Mouse (Mus musculus) midbrain, embryonic 12.5 days (tissue): Measurements from ENCODE around the gene Hoxb1. TPM values are rescaled to one million over a fixed set of nuclear protein-coding genes. Genes with fewer than 3 reads are reported as not detected.

ENCODE experiments used
- ATAC-seq: fragments of 200-750 bp; cut with Nextera tagmentation; 2 replicates; pipeline ENCODE4 v1.8.0; 2017; ENCODE audit warnings: low read depth, moderate TSS enrichment, moderate library complexity; ENCODE audit not compliant: low FRiP score
- H3K27ac ChIP-seq: fragments of 300-500 bp; sonication (generic); replicated peaks from 2 replicates; pipeline ENCODE4 v1.5.1; 2016; ENCODE audit warnings: mild to moderate bottlenecking
- H3K27me3 ChIP-seq: fragments of 300-500 bp; sonication (generic); 2 replicates; pipeline ENCODE4 v1.6.1; 2016; ENCODE audit warnings: mild to moderate bottlenecking
- H3K36me3 ChIP-seq: fragments of 300-500 bp; sonication (generic); 2 replicates; pipeline ENCODE4 v1.6.1; 2016
- H3K4me1 ChIP-seq: fragments of 300-500 bp; sonication (generic); 2 replicates; pipeline ENCODE4 v1.6.1; 2016
- H3K4me2 ChIP-seq: fragments of 300-500 bp; sonication (generic); replicated peaks from 2 replicates; pipeline ENCODE4 v1.6.1; 2016; ENCODE audit warnings: mild to moderate bottlenecking, moderate library complexity
- H3K4me3 ChIP-seq: fragments of 300-500 bp; sonication (generic); 2 replicates; pipeline ENCODE4 v1.5.1; 2016; ENCODE audit warnings: mild to moderate bottlenecking
- H3K9ac ChIP-seq: fragments of 300-500 bp; sonication (generic); replicated peaks from 2 replicates; pipeline ENCODE4 v1.6.1; 2016; ENCODE audit warnings: mild to moderate bottlenecking, moderate library complexity
- H3K9me3 ChIP-seq: fragments of 300-500 bp; sonication (generic); 2 replicates; pipeline ENCODE4 v1.6.1; 2016; ENCODE audit warnings: mild to moderate bottlenecking
- WGBS: fragments of 180-500 bp; shearing (Covaris S2); methylation state at CpG from one replicate; pipeline ENCODE4 v1.1.7; 2016; 5-methylcytosine and 5-hydroxymethylcytosine counted together
- microRNA counts: library from miRNA; unstranded; fragments of <30 nt; microRNA quantifications from one replicate; lab custom pipeline; 2017
- microRNA-seq: library from miRNA; unstranded; fragments of <30 nt; microRNA quantifications from one replicate; pipeline ENCODE4, GENCODE M21; 2017
- polyA plus RNA-seq: library from polyadenylated mRNA; unstranded; fragments of >200 nt; fragmentation: Nextera tagmentation; extraction: Ambion mirVana; gene quantifications from 2 replicates; pipeline ENCODE4 v1.2.1, GENCODE M21; 2016

The Hoxb1 gene
- polyA plus RNA-seq, 1 experiment from 2014 or later = not detected

GRCm38 (mm10) chr11:96411019-96411418, 45.5 kb downstream of the Hoxb1 start:
- H3K36me3 ChIP-seq = no peaks in the 10 kb centered on the region
- H3K4me1 ChIP-seq = peaks cover 9% of the 10 kb centered on the region
- no peak overlapping the region for H3K27ac ChIP-seq
- WGBS = 91% methylated on average over 5 of the region's 5 CpGs
- no peak overlapping the region for H3K9ac ChIP-seq
- peaks cover 36% of the 10 kb centered on the region for H3K27me3 ChIP-seq
- no peak overlapping the region for H3K4me2 ChIP-seq
- ATAC-seq = no peak
- H3K9me3 ChIP-seq = no peaks in the 10 kb centered on the region
- no peak overlapping the region for H3K4me3 ChIP-seq

- Histone ChIP-seq H3K27ac (no peak overlapping the region), H3K27me3 (peaks cover 27% of the 10 kb centered on the region), H3K4me3 (no peak overlapping the region), H3K4me1 (peaks cover 9% of the 10 kb centered on the region), H3K9me3 (no peaks in the 10 kb centered on the region), H3K36me3 (no peaks in the 10 kb centered on the region), H3K4me2 (no peak overlapping the region), H3K9ac (no peak overlapping the region)
- 72% methylated on average over 4 of the region's 4 CpGs for WGBS
- no peak for ATAC-seq
Observed at GRCm38 (mm10) chr11:96411934-96412333, 46.4 kb downstream of the Hoxb1 start.

- Histone ChIP-seq H3K27ac (no peak overlapping the region), H3K27me3 (peaks cover 17% of the 10 kb centered on the region), H3K4me2 (no peak overlapping the region), H3K9ac (no peak overlapping the region), H3K4me1 (0 out of 2 replicates have a peak, but pooled peaks cover under 1% of the 10 kb centered on the region), H3K9me3 (no peaks in the 10 kb centered on the region), H3K4me3 (no peak overlapping the region), H3K36me3 (no peaks in the 10 kb centered on the region)
- no peak for ATAC-seq
- 79% methylated on average over 9 of the region's 9 CpGs for WGBS
Observed at GRCm38 (mm10) chr11:96412941-96413491, 47.5 kb downstream of the Hoxb1 start.

- H3K27ac ChIP-seq = no peak overlapping the region
- no peaks in the 10 kb centered on the region for H3K9me3 ChIP-seq
- WGBS = 66% methylated on average over 8 of the region's 8 CpGs
- H3K27me3 ChIP-seq = peaks cover 11% of the 10 kb centered on the region; the same call in 1 of the 2 replicates
- no peak overlapping the region for H3K4me2 ChIP-seq
- no peaks in the 10 kb centered on the region for H3K36me3 ChIP-seq
- ATAC-seq = no peak
- H3K9ac ChIP-seq = no peak overlapping the region
- no peaks in the 10 kb centered on the region for H3K4me1 ChIP-seq
- no peak overlapping the region for H3K4me3 ChIP-seq
Observed at GRCm38 (mm10) chr11:96413527-96413926, 48.0 kb downstream of the Hoxb1 start.

- Histone ChIP-seq H3K4me3 (no peak overlapping the region), H3K9me3 (no peaks in the 10 kb centered on the region), H3K4me1 (no peaks in the 10 kb centered on the region), H3K9ac (no peak overlapping the region), H3K27me3 (peaks cover 7% of the 10 kb centered on the region; the same call in 1 of the 2 replicates), H3K36me3 (no peaks in the 10 kb centered on the region), H3K4me2 (no peak overlapping the region), H3K27ac (no peak overlapping the region)
- 77% methylated on average over 2 of the region's 2 CpGs for WGBS
- ATAC-seq = no peak
Observed at GRCm38 (mm10) chr11:96414002-96414401, 48.5 kb downstream of the Hoxb1 start.

MicroRNAs within 50 kb of the gene (microRNA counts, 519-probe panel; counts per million panel counts)
- microRNA mmu-miR-10a (lab: Ali Mortazavi, UCI) = not detected

Small RNA genes within 50 kb of the gene (microRNA-seq; reads per million reads assigned to microRNA genes)
- 108 reads per million, percentile 51 among the genes with 10 or more reads in this experiment for gene Mir10a

Other genes starting within 250 kb of the Hoxb1 start
- not detected in 2 replicates for gene Ttll6, start 232.0 kb upstream of the Hoxb1 start, polyA plus RNA-seq
- not detected in 2 replicates for gene Hoxb13, start 171.4 kb upstream of the Hoxb1 start, polyA plus RNA-seq
- not detected in 2 replicates for gene Hoxb9, start 94.3 kb upstream of the Hoxb1 start, polyA plus RNA-seq
- gene Hoxb8, start 83.8 kb upstream of the Hoxb1 start, polyA plus RNA-seq = not detected in 2 replicates
- gene Hoxb7, start 79.1 kb upstream of the Hoxb1 start, polyA plus RNA-seq = not detected in 2 replicates
- gene Hoxb6, start 73.3 kb upstream of the Hoxb1 start, polyA plus RNA-seq = not detected in 2 replicates
- gene Hoxb5, start 62.4 kb upstream of the Hoxb1 start, polyA plus RNA-seq = not detected in 2 replicates
- gene Hoxb4, start 47.5 kb upstream of the Hoxb1 start, polyA plus RNA-seq = not detected in 2 replicates
- gene Hoxb3, start 42.4 kb upstream of the Hoxb1 start, polyA plus RNA-seq = not detected in 2 replicates
- gene Hoxb2, start 15.2 kb upstream of the Hoxb1 start, polyA plus RNA-seq = 0.15 and 0.38 TPM in 2 replicates
- 1.7 and 2.0 TPM in 2 replicates for gene Skap1, start 98.8 kb downstream of the Hoxb1 start, polyA plus RNA-seq